Mouse (Mus musculus) splenic B cell, adult 2 months (primary cell): ENCODE measurements around the gene Kpna7.

ENCODE experiments used
- DNase-seq: peaks from one replicate; pipeline ENCODE4 v3.0.0-alpha.2; 2011; ENCODE audit warnings: low read depth, low spot score
- H3K27me3 ChIP-seq: 2 replicates; pipeline ENCODE4 v1.6.1; 2012; ENCODE audit warnings: mild to moderate bottlenecking, low read length, moderate library complexity, mixed read lengths; ENCODE audit not compliant: control insufficient read depth, poor library complexity, insufficient read depth, severe bottlenecking
- H3K36me3 ChIP-seq: 2 replicates; pipeline ENCODE4 v1.6.1; 2012; ENCODE audit warnings: mild to moderate bottlenecking, low read length, moderate library complexity, mixed read lengths; ENCODE audit not compliant: control insufficient read depth, poor library complexity, insufficient read depth, severe bottlenecking

The Kpna7 gene

GRCm38 (mm10) chr5:144948002-144948401, 135.8 kb downstream of the Kpna7 start:
- H3K36me3 ChIP-seq: no peaks in the 10 kb centered on the region
- DNase-seq: no peak
- no peaks in the 10 kb centered on the region for H3K27me3 ChIP-seq

DNA sequence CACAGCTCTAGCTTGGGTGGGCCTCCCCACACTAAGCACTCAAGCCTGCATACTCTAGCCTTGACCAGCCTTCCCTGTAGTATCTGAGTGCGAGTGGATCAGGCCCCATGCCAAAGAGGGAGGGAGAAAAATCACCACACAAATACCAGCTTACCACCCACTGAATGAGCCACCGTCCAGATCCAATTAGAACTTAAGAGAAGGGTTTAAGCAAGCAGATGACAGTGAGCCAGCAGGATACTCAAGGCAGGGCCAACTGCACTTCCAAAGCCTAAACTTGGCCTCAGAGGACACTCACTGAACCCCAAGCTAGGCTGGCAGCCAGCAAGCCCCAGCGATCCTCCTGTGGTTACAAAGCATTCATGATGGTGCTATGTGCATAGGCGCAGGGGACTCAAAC, 137.8 kb downstream of the Kpna7 start:
- no peaks in the 10 kb centered on the region for H3K36me3 ChIP-seq
- DNase-seq: no peak
- H3K27me3 ChIP-seq: no peaks in the 10 kb centered on the region

GRCm38 (mm10) chr5:144944932-144945331, 138.9 kb downstream of the Kpna7 start:
- no peaks in the 10 kb centered on the region for H3K36me3 ChIP-seq
- H3K27me3 ChIP-seq: no peaks in the 10 kb centered on the region
- DNase-seq: no peak

DNA sequence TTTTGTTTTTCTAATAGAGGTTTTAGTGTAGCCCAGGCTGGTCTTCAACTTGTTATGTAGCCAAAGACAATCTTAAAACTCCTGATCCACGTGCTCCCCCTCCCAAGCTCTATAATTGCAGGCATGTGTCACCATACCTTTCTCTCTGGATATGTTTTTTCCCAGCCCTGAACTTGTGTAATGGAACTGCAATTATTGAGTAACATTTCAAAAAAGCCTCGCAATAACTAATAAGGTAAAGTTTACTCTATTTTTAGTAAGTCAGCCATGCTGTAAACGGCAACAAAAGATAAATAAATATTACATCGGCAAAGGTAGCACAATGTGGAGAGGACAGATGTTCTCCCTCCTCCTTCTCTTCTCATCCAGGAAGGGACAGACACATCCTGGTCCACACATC, 139.5 kb downstream of the Kpna7 start:
- no peaks in the 10 kb centered on the region for H3K27me3 ChIP-seq
- DNase-seq: no peak
- H3K36me3 ChIP-seq: no peaks in the 10 kb centered on the region

DNA sequence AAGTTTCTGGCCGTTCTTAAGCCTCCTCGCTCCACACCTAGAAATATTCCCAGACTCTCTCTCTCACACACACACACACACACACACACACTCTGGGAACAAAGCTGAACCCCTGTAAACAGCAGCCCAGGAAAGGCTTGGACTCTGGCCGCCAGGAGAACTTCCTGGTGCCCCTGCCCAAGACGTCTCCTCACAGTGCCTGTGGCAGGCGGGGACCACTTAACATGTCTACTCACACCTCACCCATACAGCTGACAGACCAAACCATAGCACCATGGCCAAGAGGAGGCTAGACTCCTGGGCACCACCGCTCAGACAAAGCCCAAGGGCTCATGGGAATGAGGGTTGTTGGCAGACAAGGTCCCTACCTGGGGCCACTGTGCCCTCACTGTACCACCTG, 140.5 kb downstream of the Kpna7 start:
- H3K27me3 ChIP-seq: no peaks in the 10 kb centered on the region
- H3K36me3 ChIP-seq: no peaks in the 10 kb centered on the region
- DNase-seq: no peak

- no peak for DNase-seq
- Histone ChIP-seq H3K27me3 (no peaks in the 10 kb centered on the region), H3K36me3 (no peaks in the 10 kb centered on the region)
Observed at GRCm38 (mm10) chr5:144942431-144942830, 141.4 kb downstream of the Kpna7 start.

GRCm38 (mm10) chr5:144940904-144941303, 142.9 kb downstream of the Kpna7 start:
- no peaks in the 10 kb centered on the region for H3K27me3 ChIP-seq
- no peak for DNase-seq

DNA sequence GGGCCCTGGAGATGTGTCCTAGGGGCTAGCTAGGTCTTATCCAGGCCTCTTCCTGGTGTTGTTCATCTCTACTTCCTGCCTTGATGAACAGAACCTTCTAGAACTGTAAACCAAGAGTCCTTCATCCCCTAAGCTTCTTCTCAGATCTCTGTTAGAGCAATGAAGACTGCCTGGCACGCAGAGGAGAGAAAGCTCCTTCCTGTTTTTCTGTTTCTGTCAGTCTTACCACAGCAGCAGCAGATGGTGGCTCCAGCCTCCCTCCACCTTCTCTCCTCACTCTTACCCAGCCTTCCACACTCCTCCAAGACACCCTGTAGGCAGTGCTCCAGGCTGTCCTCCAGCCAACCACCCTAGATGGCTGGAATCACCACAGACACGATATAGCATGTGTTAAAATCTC, 146.5 kb downstream of the Kpna7 start:
- Histone ChIP-seq H3K27me3 (no peaks in the 10 kb centered on the region), H3K36me3 (no peaks in the 10 kb centered on the region)
- DNase-seq: peak; percentile 19

More at GRCm38 (mm10) chr5:144940904-144941303, 142.9 kb downstream of the Kpna7 start:
- H3K36me3 ChIP-seq: no peaks in the 10 kb centered on the region
